Mouse (Mus musculus) embryonic facial prominence, embryonic 12.5 days (tissue): ENCODE results near the gene Tgfb1i1. TPM values are rescaled to one million over a fixed set of nuclear protein-coding genes. Genes with fewer than 3 reads are reported as not detected.

ENCODE experiments used
- ATAC-seq: fragments of 200-750 bp; cut with Nextera tagmentation; 2 replicates; pipeline ENCODE4 v1.8.0; 2017; ENCODE audit not compliant: insufficient number of reproducible peaks, insufficient read depth, low FRiP score, low TSS enrichment
- H3K27ac ChIP-seq: fragments of 300-500 bp; sonication (generic); 2 replicates; pipeline ENCODE4 v1.5.1; 2016; ENCODE audit warnings: mild to moderate bottlenecking
- H3K27me3 ChIP-seq: fragments of 300-500 bp; sonication (generic); 2 replicates; pipeline ENCODE4 v1.6.1; 2016; ENCODE audit warnings: mild to moderate bottlenecking, moderate library complexity
- H3K36me3 ChIP-seq: fragments of 300-500 bp; sonication (generic); 2 replicates; pipeline ENCODE4 v1.6.1; 2016; ENCODE audit warnings: mild to moderate bottlenecking
- H3K4me1 ChIP-seq: fragments of 300-500 bp; sonication (generic); 2 replicates; pipeline ENCODE4 v1.6.1; 2016
- H3K4me2 ChIP-seq: fragments of 300-500 bp; sonication (generic); replicated peaks from 2 replicates; pipeline ENCODE4 v1.6.1; 2016; ENCODE audit warnings: mild to moderate bottlenecking, moderate library complexity
- H3K4me3 ChIP-seq: fragments of 300-500 bp; sonication (generic); 2 replicates; pipeline ENCODE4 v1.5.1; 2016; ENCODE audit warnings: mild to moderate bottlenecking
- H3K9ac ChIP-seq: fragments of 300-500 bp; sonication (generic); 2 replicates; pipeline ENCODE4 v1.6.1; 2016; ENCODE audit warnings: mild to moderate bottlenecking, moderate library complexity
- H3K9me3 ChIP-seq: fragments of 300-500 bp; sonication (generic); 2 replicates; pipeline ENCODE4 v1.6.1; 2016; ENCODE audit warnings: mild to moderate bottlenecking, moderate library complexity
- WGBS: fragments of 180-500 bp; shearing (Covaris S2); methylation state at CpG from one replicate; pipeline ENCODE4 v1.1.7; 2016; 5-methylcytosine and 5-hydroxymethylcytosine counted together
- microRNA-seq: library from miRNA; unstranded; fragments of <30 nt; microRNA quantifications from one replicate; pipeline ENCODE4, GENCODE M21; 2017
- polyA plus RNA-seq: library from polyadenylated mRNA; unstranded; fragments of >200 nt; fragmentation: Nextera tagmentation; extraction: Ambion mirVana; gene quantifications from 2 replicates; pipeline ENCODE4 v1.2.1, GENCODE M21; 2016

Gene Tgfb1i1
- polyA plus RNA-seq, 1 experiment from 2014 or later, result 47.7 TPM

GRCm38 (mm10) chr7:128297291-128297616 lies 50.6 kb downstream of the Tgfb1i1 start:
- Histone ChIP-seq H3K36me3 (peaks cover 15% of the 10 kb centered on the region), H3K4me1 (peaks cover 20% of the 10 kb centered on the region), H3K27ac (peak overlapping the region; percentile 83; the same call in 1 of the 2 replicates), H3K27me3 (no peaks in the 10 kb centered on the region), H3K9ac (peak overlapping the region; percentile 94), H3K4me3 (peak overlapping the region; percentile 85), H3K4me2 (peak overlapping the region; percentile 80), H3K9me3 (no peaks in the 10 kb centered on the region)
- WGBS, result 37% methylated on average over 10 of the region's 10 CpGs
- ATAC-seq, result no peak

- peaks cover 11% of the 10 kb centered on the region; the same call in 1 of the 2 replicates for H3K36me3 ChIP-seq
- peak within 1 kb of the TSS; percentile 83 for H3K27ac ChIP-seq
- H3K4me2 ChIP-seq, result peak within 1 kb of the TSS; percentile 80
- ATAC-seq, result no peak
- H3K9ac ChIP-seq, result peak within 1 kb of the TSS; percentile 94
- WGBS, result 2% methylated on average over 47 of the region's 47 CpGs
- H3K4me3 ChIP-seq, result peak within 1 kb of the TSS; percentile 85
- no peaks in the 10 kb centered on the region for H3K27me3 ChIP-seq
- H3K9me3 ChIP-seq, result no peaks in the 10 kb centered on the region
- peaks cover 23% of the 10 kb centered on the region for H3K4me1 ChIP-seq
Observed at GRCm38 (mm10) chr7:128297617-128298480, 51.2 kb downstream of the Tgfb1i1 start, which contains the start of gene BC017158. TSS of gene BC017158 (minus strand) at chr7:128298170.

GRCm38 (mm10) chr7:128298481-128299342 lies 52.1 kb downstream of the Tgfb1i1 start:
- Histone ChIP-seq H3K9me3 (no peaks in the 10 kb centered on the region), H3K4me1 (peaks cover 24% of the 10 kb centered on the region), H3K4me2 (peak overlapping the region; percentile 80), H3K9ac (peak overlapping the region; percentile 94; the same call in 1 of the 2 replicates), H3K4me3 (peak overlapping the region; percentile 85), H3K27me3 (no peaks in the 10 kb centered on the region), H3K36me3 (peaks cover 8% of the 10 kb centered on the region; the same call in 1 of the 2 replicates), H3K27ac (no peak overlapping the region)
- no peak for ATAC-seq
- WGBS, result 76% methylated on average over 8 of the region's 8 CpGs

GRCm38 (mm10) chr7:128300952-128301351 lies 54.3 kb downstream of the Tgfb1i1 start:
- no peaks in the 10 kb centered on the region for H3K9me3 ChIP-seq
- H3K4me3 ChIP-seq, result no peak overlapping the region
- H3K4me2 ChIP-seq, result no peak overlapping the region
- no peak overlapping the region for H3K27ac ChIP-seq
- H3K9ac ChIP-seq, result no peak overlapping the region
- ATAC-seq, result no peak
- no peaks in the 10 kb centered on the region for H3K36me3 ChIP-seq
- no peaks in the 10 kb centered on the region for H3K27me3 ChIP-seq
- 55% methylated on average over 3 of the region's 3 CpGs for WGBS
- H3K4me1 ChIP-seq, result peaks cover 29% of the 10 kb centered on the region

- Histone ChIP-seq H3K27me3 (no peaks in the 10 kb centered on the region), H3K27ac (no peak overlapping the region), H3K4me1 (peaks cover 22% of the 10 kb centered on the region), H3K36me3 (no peaks in the 10 kb centered on the region), H3K4me2 (no peak overlapping the region), H3K4me3 (no peak overlapping the region), H3K9ac (no peak overlapping the region), H3K9me3 (no peaks in the 10 kb centered on the region)
- WGBS, result 82% methylated on average over 3 of the region's 3 CpGs
- ATAC-seq, result no peak
Observed at GRCm38 (mm10) chr7:128302151-128302550, 55.5 kb downstream of the Tgfb1i1 start.

- Histone ChIP-seq H3K4me2 (no peak overlapping the region), H3K27ac (no peak overlapping the region), H3K27me3 (no peaks in the 10 kb centered on the region), H3K4me3 (no peak overlapping the region), H3K9me3 (no peaks in the 10 kb centered on the region), H3K36me3 (no peaks in the 10 kb centered on the region), H3K4me1 (peaks cover 16% of the 10 kb centered on the region; the same call in 1 of the 2 replicates), H3K9ac (no peak overlapping the region)
- 52% methylated on average over 6 of the region's 6 CpGs for WGBS
- ATAC-seq, result no peak
Observed at GRCm38 (mm10) chr7:128304198-128304597, 57.6 kb downstream of the Tgfb1i1 start.

GRCm38 (mm10) chr7:128304907-128305306 lies 58.3 kb downstream of the Tgfb1i1 start:
- Histone ChIP-seq H3K27ac (no peak overlapping the region), H3K4me3 (no peak overlapping the region), H3K4me2 (no peak overlapping the region), H3K27me3 (no peaks in the 10 kb centered on the region), H3K9me3 (no peaks in the 10 kb centered on the region), H3K9ac (no peak overlapping the region), H3K4me1 (peaks cover 20% of the 10 kb centered on the region; the same call in 1 of the 2 replicates), H3K36me3 (no peaks in the 10 kb centered on the region)
- 11% methylated on average over 5 of the region's 5 CpGs for WGBS
- ATAC-seq, result no peak

Small RNA genes lying within 50 kb of the gene (microRNA-seq; reads per million reads assigned to microRNA genes)
- gene Mir3103, result not detected

Other genes with a start within 250 kb of the Tgfb1i1 start
- gene Trim72, start 242.9 kb upstream of the Tgfb1i1 start, polyA plus RNA-seq, result 0.34 and 0.45 TPM in 2 replicates
- 0.74 and 0.88 TPM in 2 replicates for gene Itgam, start 184.2 kb upstream of the Tgfb1i1 start, polyA plus RNA-seq
- gene Gm49368, start 184.1 kb upstream of the Tgfb1i1 start, polyA plus RNA-seq, result not detected in 2 replicates
- gene Itgax, start 117.3 kb upstream of the Tgfb1i1 start, polyA plus RNA-seq, result not detected in 2 replicates
- not detected in 2 replicates for gene Itgad, start 92.4 kb upstream of the Tgfb1i1 start, polyA plus RNA-seq
- gene Cox6a2, start 40.4 kb upstream of the Tgfb1i1 start, polyA plus RNA-seq, result 4.0 and 7.9 TPM in 2 replicates
- 18.6 and 18.8 TPM in 2 replicates for gene Armc5, start 9.5 kb upstream of the Tgfb1i1 start, polyA plus RNA-seq
- 9.9 and 10.3 TPM in 2 replicates for gene 9130023H24Rik, start 8.8 kb upstream of the Tgfb1i1 start, polyA plus RNA-seq
- 0.35 TPM in 1 of 2 replicates, not detected in the other for gene Slc5a2, start 18.8 kb downstream of the Tgfb1i1 start, polyA plus RNA-seq
- 26.3 TPM in 2 replicates for gene BC017158, start 51.4 kb downstream of the Tgfb1i1 start, polyA plus RNA-seq
- gene Rgs10, start 171.9 kb downstream of the Tgfb1i1 start, polyA plus RNA-seq, result 13.6 and 14.0 TPM in 2 replicates
- 34.5 and 36.8 TPM in 2 replicates for gene Tial1, start 214.9 kb downstream of the Tgfb1i1 start, polyA plus RNA-seq